Mouse (Mus musculus): ENCODE results near the gene Rorb. TPM values are rescaled to one million over a fixed set of nuclear protein-coding genes. Genes with fewer than 3 reads are reported as not detected.

The Rorb gene
- polyA plus RNA-seq, 1 experiment from 2014 or later = 0.18 TPM

DNA sequence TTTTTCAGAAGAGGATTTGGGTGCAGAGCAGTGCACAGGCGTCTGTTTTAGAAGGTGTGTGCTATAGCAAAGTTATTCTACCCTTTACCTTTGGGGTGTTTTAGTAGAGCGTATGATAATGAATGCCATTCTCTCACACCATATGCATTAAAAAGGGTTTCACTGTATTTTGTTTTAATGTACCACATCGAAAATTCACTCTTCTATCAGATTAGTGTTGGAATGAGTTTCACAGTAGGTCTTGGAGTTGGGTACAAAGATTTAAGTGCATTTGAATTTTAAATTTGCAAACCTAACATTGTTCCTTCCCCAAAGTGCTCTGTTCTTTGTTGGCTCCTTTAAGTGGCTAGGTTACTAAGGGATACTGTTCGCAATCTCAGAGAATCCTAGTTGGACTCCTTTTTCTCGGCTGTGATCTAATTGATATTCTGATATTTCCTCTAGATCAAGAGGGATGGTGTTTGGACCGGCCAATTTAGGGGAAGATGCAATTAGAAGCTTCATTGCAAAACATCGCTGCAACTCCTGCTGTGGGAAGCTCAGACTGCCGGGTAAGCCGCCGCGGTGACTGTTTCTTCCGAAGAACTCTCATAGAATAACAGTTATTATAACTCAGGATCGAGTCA lies 222.4 kb downstream of the Rorb start:
- no peak for ATAC-seq (ENCODE audit: low FRiP score, low TSS enrichment)
- Histone ChIP-seq H3K4me3 (ENCODE audit: low read length) (peak overlapping the region; percentile 14; the same call in 1 of the 2 replicates), H3K27me3 (ENCODE audit: control insufficient read depth, insufficient read depth, low read length) (peaks cover 4% of the 10 kb centered on the region; the same call in 1 of the 2 replicates), H3K9ac (ENCODE audit: low read depth, low read length) (no peak overlapping the region), H3K9me3 (ENCODE audit: control insufficient read depth, low read length) (no peaks in the 10 kb centered on the region), H3K4me1 (ENCODE audit: control insufficient read depth, insufficient read depth, low read length) (no peaks in the 10 kb centered on the region), H3K36me3 (ENCODE audit: control insufficient read depth, insufficient read depth, low read length) (no peaks in the 10 kb centered on the region), H3K4me2 (replicated peaks; ENCODE audit: low read depth, low read length) (peak overlapping the region; percentile 38), H3K27ac (ENCODE audit: low read depth, low read length) (no peak overlapping the region)
- 35% methylated on average over 13 of the region's 13 CpGs for WGBS

DNA sequence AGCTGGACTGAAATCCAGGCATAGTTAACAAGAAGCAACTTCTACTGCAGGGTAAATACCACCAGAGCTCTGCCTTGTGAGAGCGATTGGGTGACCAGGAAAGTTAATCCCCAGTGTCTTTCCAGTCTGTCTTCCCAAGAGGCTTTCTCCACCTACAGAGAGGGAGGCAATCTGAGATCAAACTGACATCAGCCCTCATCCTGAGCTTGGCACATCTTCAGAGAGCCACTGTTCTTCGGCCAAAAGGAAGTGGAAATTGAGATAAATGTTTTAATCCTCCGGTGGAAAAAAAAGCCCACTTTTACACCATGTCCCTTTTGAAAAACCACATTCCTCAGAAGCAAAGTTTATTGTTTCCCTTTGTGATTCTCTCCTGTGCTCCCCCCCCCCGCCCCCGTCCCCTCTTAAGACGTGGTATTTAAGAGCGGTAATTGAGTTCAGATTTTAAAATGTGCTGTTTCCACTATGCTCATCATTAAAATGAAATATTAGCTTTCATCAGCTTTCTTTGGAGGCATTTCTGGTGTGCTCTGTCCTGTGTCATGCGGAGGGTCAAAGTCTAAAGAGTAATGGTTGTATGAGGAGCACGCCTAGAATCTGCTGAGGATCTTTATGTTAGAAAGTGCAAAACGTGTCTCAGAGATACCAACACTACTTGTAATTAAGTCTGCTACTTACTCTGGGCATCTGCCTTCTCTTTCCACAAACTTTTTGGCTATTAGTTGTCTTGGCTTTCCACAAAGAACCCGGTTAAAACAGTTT lies 223.2 kb downstream of the Rorb start:
- no peak overlapping the region for H3K27ac ChIP-seq (ENCODE audit: low read depth, low read length)
- no peak overlapping the region for H3K4me3 ChIP-seq (ENCODE audit: low read length)
- H3K4me1 ChIP-seq (ENCODE audit: control insufficient read depth, insufficient read depth, low read length) = no peaks in the 10 kb centered on the region
- peaks cover 4% of the 10 kb centered on the region; the same call in 1 of the 2 replicates for H3K27me3 ChIP-seq (ENCODE audit: control insufficient read depth, insufficient read depth, low read length)
- 50% methylated on average over 11 of the region's 11 CpGs for WGBS
- ATAC-seq (ENCODE audit: low FRiP score, low TSS enrichment) = no peak
- no peak overlapping the region for H3K9ac ChIP-seq (ENCODE audit: low read depth, low read length)
- H3K9me3 ChIP-seq (ENCODE audit: control insufficient read depth, low read length) = no peaks in the 10 kb centered on the region
- H3K4me2 ChIP-seq (replicated peaks; ENCODE audit: low read depth, low read length) = no peak overlapping the region
- H3K36me3 ChIP-seq (ENCODE audit: control insufficient read depth, insufficient read depth, low read length) = no peaks in the 10 kb centered on the region

DNA sequence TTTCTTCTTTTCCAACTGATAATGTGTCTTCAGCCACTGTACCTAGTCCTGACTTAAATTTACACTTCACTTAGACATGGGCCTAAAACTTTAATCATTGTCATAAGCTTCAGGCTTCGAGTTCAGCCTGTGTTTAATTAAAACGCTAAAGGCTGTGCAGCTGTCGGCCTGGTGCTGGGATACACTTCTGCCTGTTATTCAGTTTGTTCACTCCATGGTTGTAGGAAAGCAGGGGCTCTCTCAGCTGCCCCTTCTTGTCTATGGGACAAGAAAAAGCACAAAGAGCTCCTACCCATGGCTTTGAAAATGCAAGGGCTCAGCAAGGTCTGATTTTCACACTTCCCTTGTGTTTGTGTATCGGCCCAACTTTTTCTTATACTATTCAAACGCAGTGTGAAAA lies 229.8 kb downstream of the Rorb start:
- no peaks in the 10 kb centered on the region for H3K36me3 ChIP-seq (ENCODE audit: control insufficient read depth, insufficient read depth, low read length)
- no peak for ATAC-seq (ENCODE audit: low FRiP score, low TSS enrichment)
- H3K9ac ChIP-seq (ENCODE audit: low read depth, low read length) = no peak overlapping the region
- no peak overlapping the region for H3K4me3 ChIP-seq (ENCODE audit: low read length)
- H3K4me2 ChIP-seq (replicated peaks; ENCODE audit: low read depth, low read length) = no peak overlapping the region
- no peaks in the 10 kb centered on the region for H3K27me3 ChIP-seq (ENCODE audit: control insufficient read depth, insufficient read depth, low read length)
- H3K27ac ChIP-seq (ENCODE audit: low read depth, low read length) = no peak overlapping the region
- H3K4me1 ChIP-seq (ENCODE audit: control insufficient read depth, insufficient read depth, low read length) = no peaks in the 10 kb centered on the region
- H3K9me3 ChIP-seq (ENCODE audit: control insufficient read depth, low read length) = no peaks in the 10 kb centered on the region
- 83% methylated on average over 5 of the region's 5 CpGs for WGBS

Measured in kidney, embryonic 14.5 days (tissue).